Mouse (Mus musculus) liver, embryonic 14.5 days (tissue): ENCODE results near the gene Map2. TPM values are rescaled to one million over a fixed set of nuclear protein-coding genes. Genes with fewer than 3 reads are reported as not detected.

Experiments
- ATAC-seq: fragments of 200-750 bp; cut with Nextera tagmentation; 2 replicates; pipeline ENCODE4 v1.8.0; 2017; ENCODE audit warnings: moderate number of reproducible peaks, mild to moderate bottlenecking, moderate library complexity; ENCODE audit not compliant: insufficient read depth
- DNase-seq, 3 experiments: peaks; one replicate each; pipeline ENCODE4 v3.0.0-alpha.2; 2012 to 2013; ENCODE audit warnings: low read depth in 3 of 3, low spot score in 3 of 3
- H3K27ac ChIP-seq: fragments of 300-500 bp; sonication (generic); 2 replicates; pipeline ENCODE4 v1.5.1; 2014; ENCODE audit warnings: moderate library complexity, mild to moderate bottlenecking, control low read depth, inconsistent platforms
- H3K27me3 ChIP-seq: fragments of 300-500 bp; sonication (generic); 2 replicates; pipeline ENCODE4 v1.6.1; 2014; ENCODE audit warnings: mild to moderate bottlenecking, low read length, moderate library complexity; ENCODE audit not compliant: control insufficient read depth, insufficient read depth
- H3K36me3 ChIP-seq: fragments of 300-500 bp; sonication (generic); replicated peaks from 2 replicates; pipeline ENCODE4 v1.6.1; 2014; ENCODE audit warnings: low read depth; ENCODE audit not compliant: control insufficient read depth, insufficient read depth
- H3K4me1 ChIP-seq, 2 experiments: fragments of 200-500 bp in 1 of 2; fragments of 300-500 bp in 1 of 2; sonication (generic) in 1 of 2; replicated peaks; 2 replicates each; pipeline ENCODE4 v1.6.1; 2012 to 2014; ENCODE audit warnings: antibody characterized with exemption in 1 of 2, inconsistent platforms in 1 of 2, low read length in 1 of 2; ENCODE audit not compliant: control insufficient read depth in 2 of 2, insufficient read depth in 2 of 2
- H3K4me2 ChIP-seq: fragments of 300-500 bp; sonication (generic); 2 replicates; pipeline ENCODE4 v1.6.1; 2014; ENCODE audit warnings: low read depth, mild to moderate bottlenecking, control low read depth, moderate library complexity
- H3K4me3 ChIP-seq, 2 experiments: fragments of 200-500 bp in 1 of 2; fragments of 300-500 bp in 1 of 2; sonication (generic) in 1 of 2; 2 replicates each; pipeline ENCODE4 v1.5.1; 2012 to 2014; ENCODE audit warnings: low read depth in 2 of 2, low read length in 2 of 2, mild to moderate bottlenecking in 2 of 2, control low read depth in 1 of 2, inconsistent platforms in 1 of 2, moderate library complexity in 1 of 2; ENCODE audit not compliant: insufficient read depth in 1 of 2
- H3K9ac ChIP-seq: fragments of 300-500 bp; sonication (generic); replicated peaks from 2 replicates; pipeline ENCODE4 v1.6.1; 2014; ENCODE audit warnings: mild to moderate bottlenecking, control low read depth, moderate library complexity
- H3K9me3 ChIP-seq: fragments of 300-500 bp; sonication (generic); 2 replicates; pipeline ENCODE4 v1.6.1; 2016; ENCODE audit warnings: low read length, mixed read lengths; ENCODE audit not compliant: control insufficient read depth
- CTCF ChIP-seq: IDR thresholded peaks from 2 replicates; pipeline ENCODE4 v1.5.1; 2016; ENCODE audit warnings: antibody characterized with exemption, low read depth, control low read depth
- EP300 ChIP-seq: IDR thresholded peaks from 2 replicates; pipeline ENCODE4 v1.6.1; 2016; ENCODE audit warnings: antibody characterized with exemption, low read depth
- WGBS: fragments of 180-500 bp; shearing (Covaris S2); extraction: QIAGEN DNeasy Blood & Tissue Kit; methylation state at CpG from one replicate; pipeline ENCODE4 v1.1.7; 2014; ENCODE audit not compliant: insufficient replicate concordance; 5-methylcytosine and 5-hydroxymethylcytosine counted together
- polyA plus RNA-seq, 2 experiments: library from polyadenylated mRNA; depleted of rRNA in 1 of 2; stranded (reverse) in 1 of 2; unstranded in 1 of 2; fragments of >200 nt; fragmentation: Nextera tagmentation in 1 of 2; extraction: Ambion mirVana in 1 of 2; gene quantifications; 2 replicates each; pipeline versions ENCODE4 v1.2.1 to v1.2.3; 2012 to 2014

Map2 gene
- polyA plus RNA-seq, 2 experiments: 0.62 to 0.64 TPM

- ATAC-seq: no peak
- no peak for DNase-seq
- no peaks in the 10 kb centered on the region for H3K27me3 ChIP-seq
- no peak for TF ChIP-seq CTCF
- no peak for TF ChIP-seq EP300
- H3K27ac ChIP-seq: no peak overlapping the region
- no peaks in the 10 kb centered on the region for H3K36me3 ChIP-seq
- no peaks in the 10 kb centered on the region for H3K9me3 ChIP-seq
- no peak overlapping the region for H3K4me2 ChIP-seq
- 67% methylated on average over 4 of the region's 4 CpGs for WGBS
- no peak overlapping the region for H3K4me3 ChIP-seq
- no peak overlapping the region for H3K9ac ChIP-seq
- H3K4me1 ChIP-seq: no peaks in the 10 kb centered on the region
Observed at GRCm38 (mm10) chr1:66196240-66196639, 21.2 kb downstream of the Map2 start.

- no peak overlapping the region for H3K4me2 ChIP-seq
- H3K4me3 ChIP-seq: no peak overlapping the region
- H3K27ac ChIP-seq: no peak overlapping the region
- no peaks in the 10 kb centered on the region for H3K27me3 ChIP-seq
- H3K36me3 ChIP-seq: no peaks in the 10 kb centered on the region
- H3K9me3 ChIP-seq: no peaks in the 10 kb centered on the region
- no peak for ATAC-seq
- H3K9ac ChIP-seq: no peak overlapping the region
- TF ChIP-seq CTCF: no peak
- no peak for TF ChIP-seq EP300
- WGBS: 60% methylated on average over 4 of the region's 4 CpGs
- no peaks in the 10 kb centered on the region for H3K4me1 ChIP-seq
- DNase-seq: no peak
Observed at GRCm38 (mm10) chr1:66196716-66197115, 21.6 kb downstream of the Map2 start.

- Histone ChIP-seq H3K4me3 (no peak overlapping the region), H3K4me2 (no peak overlapping the region), H3K9ac (no peak overlapping the region), H3K36me3 (no peaks in the 10 kb centered on the region), H3K27ac (no peak overlapping the region), H3K9me3 (no peaks in the 10 kb centered on the region), H3K4me1 (no peaks in the 10 kb centered on the region), H3K27me3 (no peaks in the 10 kb centered on the region)
- ATAC-seq: no peak
- no peak for DNase-seq
- TF ChIP-seq EP300: no peak
- no peak for TF ChIP-seq CTCF
- 56% methylated on average over 2 of the region's 2 CpGs for WGBS
Observed at GRCm38 (mm10) chr1:66205517-66205916, 30.4 kb downstream of the Map2 start.

GRCm38 (mm10) chr1:66206904-66207303, 31.8 kb downstream of the Map2 start:
- TF ChIP-seq EP300 (no peak), CTCF (no peak)
- ATAC-seq: no peak

GRCm38 (mm10) chr1:66211074-66211791, 36.2 kb downstream of the Map2 start:
- H3K27me3 ChIP-seq: no peaks in the 10 kb centered on the region

More at GRCm38 (mm10) chr1:66206904-66207303, 31.8 kb downstream of the Map2 start:
- Histone ChIP-seq H3K9ac (no peak overlapping the region), H3K4me3 (no peak overlapping the region), H3K4me1 (no peaks in the 10 kb centered on the region), H3K4me2 (no peak overlapping the region), H3K27me3 (no peaks in the 10 kb centered on the region), H3K36me3 (no peaks in the 10 kb centered on the region), H3K27ac (no peak overlapping the region), H3K9me3 (no peaks in the 10 kb centered on the region)
- DNase-seq: no peak
- WGBS: 40% methylated on average over 3 of the region's 3 CpGs

More at GRCm38 (mm10) chr1:66211074-66211791, 36.2 kb downstream of the Map2 start:
- Histone ChIP-seq H3K9me3 (no peaks in the 10 kb centered on the region), H3K36me3 (no peaks in the 10 kb centered on the region), H3K9ac (no peak overlapping the region), H3K4me1 (no peaks in the 10 kb centered on the region), H3K4me2 (no peak overlapping the region), H3K4me3 (no peak overlapping the region), H3K27ac (no peak overlapping the region)
- no peak for TF ChIP-seq EP300
- TF ChIP-seq CTCF: no peak
- no peak for DNase-seq
- 54% methylated on average over 7 of the region's 7 CpGs for WGBS
- no peak for ATAC-seq
